Mouse (Mus musculus) MEL (cell line): ENCODE results near the gene Cryba2.

Experiments used
- EP300 ChIP-seq, 2 experiments: IDR thresholded peaks; 2 replicates each; pipeline ENCODE4 v1.6.1; 2011; ENCODE audit warnings: improper control_type of control experiment in 2 of 2, low read length in 2 of 2, low read depth in 1 of 2, mild to moderate bottlenecking in 1 of 2
- GATA1 ChIP-seq: IDR thresholded peaks from 2 replicates; pipeline ENCODE4 v1.6.1; 2011; ENCODE audit warnings: low read depth, low read length, improper control_type of control experiment
- MEF2A ChIP-seq: IDR thresholded peaks from 2 replicates; pipeline ENCODE4 v1.6.1; 2014; ENCODE audit warnings: low read depth, mild to moderate bottlenecking, inconsistent platforms, low read length, improper control_type of control experiment; ENCODE audit not compliant: poor library complexity, insufficient replicate concordance, severe bottlenecking; ENCODE audit errors: extremely low read depth
- POLR2A ChIP-seq, 2 experiments: IDR thresholded peaks; 2 replicates each; pipeline ENCODE4 v1.6.1; 2011 to 2012; ENCODE audit warnings: low read length in 2 of 2, mild to moderate bottlenecking in 2 of 2, control low read depth in 1 of 2, improper control_type of control experiment in 1 of 2, low read depth in 1 of 2, moderate library complexity in 1 of 2; ENCODE audit not compliant: control insufficient read depth in 1 of 2, insufficient read depth in 1 of 2, poor library complexity in 1 of 2

GRCm38 (mm10) chr1:74901686-74902085 is 8.7 kb upstream of the Cryba2 start:
- TF ChIP-seq EP300 (IDR thresholded peaks at IDR 0.05; ENCODE audit: low read depth in 1 of 2, low read length in 2 of 2) (no peak), GATA1 (no peak), MEF2A (no peak), POLR2A (IDR thresholded peaks at IDR 0.05; ENCODE audit: control insufficient read depth in 1 of 2, insufficient read depth in 1 of 2, low read depth in 1 of 2, low read length in 2 of 2, poor library complexity in 1 of 2) (no peak)
